Mouse (Mus musculus) forebrain, embryonic 12.5 days (tissue): Measurements from ENCODE around the gene Man1b1. TPM values are rescaled to one million over a fixed set of nuclear protein-coding genes. Genes with fewer than 3 reads are reported as not detected.

Experiments used
- ATAC-seq: fragments of 200-750 bp; cut with Nextera tagmentation; 2 replicates; pipeline ENCODE4 v1.8.0; 2017; ENCODE audit warnings: moderate TSS enrichment; ENCODE audit not compliant: low FRiP score
- H3K27ac ChIP-seq: fragments of 300-500 bp; sonication (generic); 2 replicates; pipeline ENCODE4 v1.5.1; 2016; ENCODE audit warnings: mild to moderate bottlenecking
- H3K27me3 ChIP-seq: fragments of 300-500 bp; sonication (generic); 2 replicates; pipeline ENCODE4 v1.6.1; 2016; ENCODE audit warnings: mild to moderate bottlenecking
- H3K36me3 ChIP-seq: fragments of 300-500 bp; sonication (generic); replicated peaks from 2 replicates; pipeline ENCODE4 v1.6.1; 2016; ENCODE audit warnings: mild to moderate bottlenecking
- H3K4me1 ChIP-seq: fragments of 300-500 bp; sonication (generic); 2 replicates; pipeline ENCODE4 v1.6.1; 2016
- H3K4me2 ChIP-seq: fragments of 300-500 bp; sonication (generic); 2 replicates; pipeline ENCODE4 v1.6.1; 2016; ENCODE audit warnings: mild to moderate bottlenecking, moderate library complexity
- H3K4me3 ChIP-seq: fragments of 300-500 bp; sonication (generic); replicated peaks from 2 replicates; pipeline ENCODE4 v1.5.1; 2016; ENCODE audit warnings: mild to moderate bottlenecking
- H3K9ac ChIP-seq: fragments of 300-500 bp; sonication (generic); 2 replicates; pipeline ENCODE4 v1.6.1; 2016; ENCODE audit warnings: mild to moderate bottlenecking
- H3K9me3 ChIP-seq: fragments of 300-500 bp; sonication (generic); 2 replicates; pipeline ENCODE4 v1.6.1; 2016
- WGBS: fragments of 180-500 bp; shearing (Covaris S2); methylation state at CpG from one replicate; pipeline ENCODE4 v1.1.7; 2016; 5-methylcytosine and 5-hydroxymethylcytosine counted together
- polyA plus RNA-seq: library from polyadenylated mRNA; unstranded; fragments of >200 nt; fragmentation: Nextera tagmentation; extraction: Ambion mirVana; gene quantifications from 2 replicates; pipeline ENCODE4 v1.2.1, GENCODE M21; 2016

Gene Man1b1
- polyA plus RNA-seq = 74.8 and 80.8 TPM in 2 replicates

DNA sequence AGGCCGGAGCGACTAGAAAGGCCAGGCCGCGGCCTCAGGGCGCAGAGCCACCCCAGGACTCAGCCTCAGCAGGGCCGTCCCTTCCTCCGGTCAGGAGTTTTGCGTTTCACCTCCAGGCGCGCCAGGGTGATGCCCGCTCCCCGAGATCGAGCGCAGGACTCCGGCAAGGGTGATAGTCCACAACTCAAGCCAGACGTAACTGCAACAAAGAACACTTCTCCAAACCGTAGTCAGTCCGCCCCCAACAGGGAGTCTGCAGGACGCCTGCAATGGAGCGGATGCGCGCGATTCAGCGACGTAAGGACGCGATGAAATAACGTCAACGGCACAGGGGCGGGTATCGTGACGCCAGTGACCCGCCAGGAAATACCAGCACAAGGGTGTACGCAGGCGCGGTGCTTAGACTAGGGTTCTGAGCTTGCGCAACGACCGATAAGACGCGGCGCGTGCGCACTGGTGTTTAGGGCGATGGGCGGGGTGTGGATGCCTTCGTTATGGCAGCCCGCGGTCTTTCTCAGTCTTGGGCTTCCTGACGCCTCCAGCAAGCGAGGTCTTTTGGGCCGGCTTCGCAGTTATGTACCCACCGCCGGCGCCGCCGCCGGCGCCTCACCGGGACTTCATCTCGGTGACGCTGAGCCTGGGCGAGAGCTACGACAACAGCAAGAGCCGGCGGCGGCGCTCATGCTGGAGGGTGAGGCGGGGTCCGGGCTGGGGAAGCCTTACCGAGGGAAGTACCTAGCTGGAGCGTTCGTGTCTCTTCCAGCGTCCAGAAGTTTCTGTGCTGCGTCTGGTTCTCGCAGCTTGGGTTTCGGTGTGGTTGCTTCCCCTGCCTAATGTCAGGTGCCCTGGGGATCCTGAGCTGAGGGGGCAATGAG lies at the start of gene Man1b1:
TSS of gene Man1b1 (plus strand) at position 53 of the 875 bp plus-strand sequence.
- Histone ChIP-seq H3K27me3 (no peaks in the 10 kb centered on the region), H3K4me1 (peaks cover 15% of the 10 kb centered on the region), H3K9me3 (no peaks in the 10 kb centered on the region), H3K36me3 (peaks cover 38% of the 10 kb centered on the region), H3K9ac (peak within 1 kb of the TSS; percentile 88), H3K4me2 (peak within 1 kb of the TSS; percentile 92), H3K4me3 (peak within 1 kb of the TSS; percentile 89), H3K27ac (peak within 1 kb of the TSS; percentile 79)
- WGBS = under 1% methylated on average over 78 of the region's 78 CpGs
- peak; percentile 98 for ATAC-seq

DNA sequence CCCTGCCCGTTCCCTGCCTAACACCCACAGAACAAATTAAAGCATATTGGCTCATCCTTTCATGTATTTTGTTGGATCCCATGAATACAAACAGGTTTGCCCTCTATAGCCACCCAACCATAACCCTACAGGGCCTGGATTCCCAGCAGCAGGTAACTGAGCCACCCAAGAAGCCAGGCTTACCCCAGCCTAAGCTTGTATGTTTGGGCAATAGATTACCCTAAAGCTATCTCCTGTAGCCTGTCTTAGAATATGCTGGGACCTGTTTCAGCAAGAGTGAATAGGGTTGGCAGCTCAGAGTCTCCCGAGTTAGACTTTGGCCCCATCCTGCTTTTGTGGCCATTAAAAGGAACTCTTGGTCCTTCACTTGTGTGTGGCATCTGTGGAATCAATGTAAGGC lies 46.6 kb upstream of the Man1b1 start:
- Histone ChIP-seq H3K4me1 (0 out of 2 replicates have a peak, but pooled peaks cover 8% of the 10 kb centered on the region), H3K4me3 (no peak overlapping the region), H3K9ac (no peak overlapping the region), H3K27me3 (peaks cover 40% of the 10 kb centered on the region), H3K4me2 (no peak overlapping the region), H3K9me3 (no peaks in the 10 kb centered on the region), H3K36me3 (peaks cover 59% of the 10 kb centered on the region), H3K27ac (no peak overlapping the region)
- no peak for ATAC-seq
- 92% methylated on average over 2 of the region's 2 CpGs for WGBS

DNA sequence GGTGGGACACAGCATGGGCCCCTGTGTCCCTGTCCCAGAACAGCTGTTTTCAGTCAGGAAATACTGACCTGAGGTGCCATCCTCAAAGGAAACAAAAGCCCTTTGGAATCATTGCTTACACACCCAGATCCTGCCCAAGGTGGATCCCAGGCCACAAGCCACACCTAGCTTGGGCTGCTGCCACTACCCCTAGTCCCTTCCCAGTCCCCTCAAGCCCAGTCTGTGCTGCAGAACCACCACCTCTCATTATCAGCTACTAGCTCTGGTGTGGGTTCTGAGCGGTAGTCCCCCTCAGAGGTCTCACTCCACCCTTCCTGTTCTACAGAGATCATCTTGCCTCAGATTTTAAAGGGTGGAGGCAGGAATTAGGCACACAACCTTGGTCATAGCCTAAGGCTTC lies 45.8 kb upstream of the Man1b1 start:
- Histone ChIP-seq H3K4me1 (0 out of 2 replicates have a peak, but pooled peaks cover 12% of the 10 kb centered on the region), H3K9ac (no peak overlapping the region), H3K4me3 (no peak overlapping the region), H3K4me2 (no peak overlapping the region), H3K27ac (no peak overlapping the region), H3K9me3 (no peaks in the 10 kb centered on the region), H3K36me3 (peaks cover 51% of the 10 kb centered on the region), H3K27me3 (peaks cover 48% of the 10 kb centered on the region)
- no peak for ATAC-seq
- 92% methylated on average over 1 of the region's 1 CpGs for WGBS

DNA sequence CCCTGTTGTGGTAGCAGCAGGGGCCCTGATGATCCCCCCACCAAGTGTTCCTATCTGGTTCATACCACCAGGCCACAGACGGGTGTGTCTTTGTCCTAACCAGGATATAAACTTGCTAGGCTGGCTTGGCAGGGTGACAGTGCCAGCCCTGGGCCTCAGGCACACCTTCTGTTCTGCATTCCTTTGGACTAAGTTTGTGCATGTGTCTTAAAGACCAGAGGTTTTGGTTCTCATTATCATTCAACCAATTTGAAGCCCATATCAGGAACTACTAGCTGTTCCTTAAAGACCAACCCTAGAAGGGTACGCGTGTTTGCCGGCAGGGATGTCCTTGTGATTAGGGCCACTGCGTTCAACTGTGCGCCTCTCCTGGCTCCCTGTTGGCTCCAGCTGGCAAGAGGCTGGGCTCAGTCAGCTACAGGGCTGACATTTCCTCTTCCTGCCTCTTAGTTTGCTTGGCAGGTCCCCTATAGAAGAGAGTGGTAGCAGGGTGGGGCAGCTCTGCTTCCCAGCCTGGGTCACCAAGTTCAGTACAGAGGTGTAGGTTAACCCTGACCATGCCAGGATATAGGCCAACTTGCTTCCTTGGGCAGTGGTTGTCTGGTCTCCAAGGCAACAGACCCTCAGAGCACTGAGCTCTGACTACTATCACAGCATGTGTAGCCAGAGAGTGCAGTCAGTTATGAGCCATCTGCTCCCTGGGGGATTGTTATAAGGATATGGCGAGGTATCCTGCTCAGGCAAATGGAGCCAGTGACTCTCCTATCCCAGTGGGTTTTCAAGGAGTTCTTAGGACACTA lies 45.1 kb upstream of the Man1b1 start:
- H3K27me3 ChIP-seq = peaks cover 55% of the 10 kb centered on the region
- H3K9ac ChIP-seq = no peak overlapping the region
- H3K27ac ChIP-seq = no peak overlapping the region
- H3K4me3 ChIP-seq = no peak overlapping the region
- ATAC-seq = no peak
- WGBS = 56% methylated on average over 7 of the region's 7 CpGs
- H3K4me2 ChIP-seq = no peak overlapping the region
- H3K9me3 ChIP-seq = no peaks in the 10 kb centered on the region
- H3K4me1 ChIP-seq = peaks cover 13% of the 10 kb centered on the region
- H3K36me3 ChIP-seq = peaks cover 46% of the 10 kb centered on the region

DNA sequence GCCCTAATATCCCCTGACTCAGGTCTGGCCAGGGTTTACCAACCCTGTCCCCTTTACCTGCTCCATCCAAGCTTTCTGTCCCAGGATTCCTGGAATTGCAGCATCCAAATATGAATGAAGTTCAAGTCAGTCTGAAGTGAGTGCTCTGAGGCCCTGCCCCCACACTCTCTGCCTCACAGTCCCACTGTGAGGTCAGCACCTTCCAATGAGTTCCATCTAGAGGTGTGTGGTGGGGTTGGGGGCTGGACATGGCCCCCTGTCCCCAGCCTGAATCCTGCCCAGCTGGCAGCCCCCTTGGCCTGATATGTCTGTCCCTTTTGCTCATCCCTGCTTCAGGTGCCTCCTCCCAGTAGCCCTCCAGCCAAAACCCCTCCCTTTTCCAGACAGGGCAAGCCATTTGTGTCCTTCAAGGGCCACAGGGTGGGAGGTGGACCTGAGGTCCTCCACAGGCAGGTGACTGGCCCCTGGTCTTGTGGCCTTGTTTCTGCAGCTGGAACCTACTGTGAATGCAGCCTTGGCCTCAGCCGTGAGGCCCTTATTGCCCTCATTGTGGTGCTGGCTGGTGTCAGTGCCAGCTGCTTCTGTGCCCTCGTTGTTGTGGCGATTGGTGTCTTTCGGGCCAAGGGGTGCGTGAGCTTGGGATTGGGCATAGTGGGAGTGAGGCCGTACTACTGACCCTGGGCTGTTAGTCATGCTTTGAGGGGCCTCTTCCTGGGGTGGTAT lies 44.0 kb upstream of the Man1b1 start, which contains the start of gene Tmem210:
TSS of gene Tmem210 (plus strand) at position 219 of the 723 bp plus-strand sequence.
- ATAC-seq = no peak

DNA sequence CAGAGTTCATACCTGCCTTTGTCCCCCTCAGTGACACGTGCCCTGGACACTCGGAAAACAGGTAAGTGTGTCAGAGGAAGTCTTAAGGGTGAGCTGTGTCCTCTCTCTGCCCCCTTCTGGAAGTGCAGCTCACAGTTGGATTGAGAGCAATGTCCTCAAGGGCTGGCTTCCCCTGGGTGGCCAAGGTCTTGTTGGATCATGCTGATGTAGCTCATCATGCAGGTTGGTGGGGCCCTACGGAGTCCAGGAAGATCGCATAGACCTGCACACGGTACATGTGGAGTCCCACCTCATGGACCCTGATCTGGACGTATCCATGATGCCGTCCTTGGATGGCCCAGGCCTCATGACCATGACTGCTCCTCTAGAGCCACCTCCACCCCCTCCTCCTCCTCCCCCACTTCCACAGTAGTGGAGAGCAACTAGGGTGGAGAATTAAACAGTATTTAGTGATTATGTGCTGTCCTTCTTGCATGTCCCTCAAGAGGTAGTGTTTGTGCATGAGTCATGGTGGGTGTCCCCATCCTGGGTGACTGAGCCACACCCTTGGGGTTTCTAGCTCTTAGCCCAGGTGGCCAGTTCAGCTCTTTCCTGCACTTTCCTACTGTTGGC lies 43.3 kb upstream of the Man1b1 start:
- no peak overlapping the region for H3K4me3 ChIP-seq
- H3K4me1 ChIP-seq = peaks cover 19% of the 10 kb centered on the region
- WGBS = 79% methylated on average over 7 of the region's 7 CpGs
- H3K9me3 ChIP-seq = no peaks in the 10 kb centered on the region
- ATAC-seq = no peak
- no peak overlapping the region for H3K27ac ChIP-seq
- H3K9ac ChIP-seq = no peak overlapping the region
- no peak overlapping the region for H3K4me2 ChIP-seq
- H3K36me3 ChIP-seq = peaks cover 29% of the 10 kb centered on the region
- H3K27me3 ChIP-seq = peaks cover 73% of the 10 kb centered on the region

More for the DNA sequence above, 44.0 kb upstream of the Man1b1 start, which contains the start of gene Tmem210:
- Histone ChIP-seq H3K4me3 (no peak within 1 kb of the TSS), H3K9me3 (no peaks in the 10 kb centered on the region), H3K4me2 (no peak within 1 kb of the TSS), H3K27ac (no peak within 1 kb of the TSS), H3K36me3 (peaks cover 36% of the 10 kb centered on the region), H3K9ac (no peak within 1 kb of the TSS), H3K27me3 (peaks cover 66% of the 10 kb centered on the region), H3K4me1 (peaks cover 19% of the 10 kb centered on the region)
- 86% methylated on average over 6 of the region's 6 CpGs for WGBS

DNA sequence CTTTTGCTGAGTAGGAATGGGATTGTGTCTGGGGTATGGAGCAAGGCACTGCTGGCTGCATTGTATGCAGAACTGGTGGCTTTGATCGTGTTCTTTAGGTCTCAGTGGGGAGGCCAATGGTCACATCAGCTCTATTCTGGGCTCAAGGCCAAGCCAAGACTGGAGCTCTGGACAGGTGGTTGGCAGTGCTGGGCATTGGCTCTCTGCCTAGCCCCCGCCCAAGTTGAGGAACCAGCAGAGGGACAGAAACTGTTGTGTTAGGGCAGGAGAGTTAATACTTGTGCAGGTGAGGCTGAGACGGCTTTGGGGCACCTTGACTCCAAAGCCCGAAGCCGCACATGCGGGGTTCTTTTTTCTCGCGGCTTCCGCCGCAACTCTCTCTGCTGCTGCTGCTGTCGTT lies 42.5 kb upstream of the Man1b1 start, which contains the start of gene Lrrc26:
TSS of gene Lrrc26 (plus strand) at position 265 of the 400 bp plus-strand sequence.
- H3K4me1 ChIP-seq = peaks cover 19% of the 10 kb centered on the region
- peaks cover 21% of the 10 kb centered on the region for H3K36me3 ChIP-seq
- no peaks in the 10 kb centered on the region for H3K9me3 ChIP-seq
- ATAC-seq = no peak
- H3K27me3 ChIP-seq = peaks cover 81% of the 10 kb centered on the region
- H3K27ac ChIP-seq = no peak within 1 kb of the TSS
- 8% methylated on average over 11 of the region's 11 CpGs for WGBS
- H3K4me2 ChIP-seq = peak within 1 kb of the TSS; percentile 25
- no peak within 1 kb of the TSS for H3K9ac ChIP-seq
- peak within 1 kb of the TSS; percentile 30 for H3K4me3 ChIP-seq

DNA sequence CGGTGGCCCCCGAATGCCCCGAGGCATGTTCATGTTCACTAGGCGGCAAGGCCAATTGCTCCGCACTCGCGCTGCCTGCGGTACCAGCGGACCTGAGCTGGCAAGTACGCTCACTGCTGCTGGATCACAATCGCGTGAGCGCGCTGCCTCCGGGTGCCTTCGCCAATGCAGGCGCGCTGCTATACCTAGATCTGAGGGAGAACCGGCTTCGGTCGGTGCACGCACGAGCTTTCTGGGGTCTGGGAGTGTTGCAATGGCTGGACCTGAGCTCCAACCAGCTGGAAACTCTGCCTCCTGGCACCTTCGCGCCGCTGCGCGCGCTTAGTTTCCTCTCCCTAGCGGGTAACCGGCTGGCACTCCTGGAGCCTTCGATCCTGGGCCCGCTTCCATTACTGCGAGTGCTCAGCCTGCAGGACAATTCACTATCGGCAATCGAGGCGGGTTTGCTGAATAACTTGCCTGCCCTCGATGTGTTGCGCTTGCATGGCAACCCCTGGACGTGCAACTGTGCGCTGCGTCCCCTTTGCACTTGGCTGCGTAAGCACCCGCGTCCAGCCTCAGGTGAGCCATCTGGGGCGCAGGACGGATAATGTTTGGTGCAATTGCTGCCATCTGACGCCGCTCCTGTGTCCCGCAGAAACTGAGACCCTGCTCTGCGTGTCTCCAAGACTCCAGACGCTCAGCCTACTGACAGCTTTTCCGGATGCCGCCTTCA lies 41.9 kb upstream of the Man1b1 start:
- no peak for ATAC-seq
- peak overlapping the region; percentile 25 for H3K4me2 ChIP-seq
- peaks cover 15% of the 10 kb centered on the region for H3K36me3 ChIP-seq
- H3K9ac ChIP-seq = no peak overlapping the region
- H3K27ac ChIP-seq = no peak overlapping the region
- peaks cover 19% of the 10 kb centered on the region for H3K4me1 ChIP-seq
- H3K27me3 ChIP-seq = peaks cover 87% of the 10 kb centered on the region
- 3% methylated on average over 54 of the region's 54 CpGs for WGBS
- H3K4me3 ChIP-seq = peak overlapping the region; percentile 30
- no peaks in the 10 kb centered on the region for H3K9me3 ChIP-seq

DNA sequence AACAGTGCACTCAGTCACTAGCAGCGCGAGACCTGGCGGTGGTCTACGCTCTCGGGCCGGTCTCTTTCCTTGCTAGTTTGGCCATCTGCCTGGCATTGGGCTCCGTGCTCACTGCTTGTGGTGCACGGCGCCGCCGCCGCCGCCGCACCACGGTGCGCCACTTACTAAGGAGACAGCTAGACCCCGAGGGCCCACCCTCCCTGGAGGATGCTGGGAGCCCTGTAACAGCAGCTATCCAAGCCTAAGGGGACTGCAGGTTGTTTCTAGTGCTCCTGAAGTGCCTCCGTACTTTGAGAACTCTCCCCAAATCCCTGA lies 41.4 kb upstream of the Man1b1 start:
- Histone ChIP-seq H3K4me1 (peaks cover 19% of the 10 kb centered on the region), H3K4me3 (peak overlapping the region; percentile 30), H3K9me3 (no peaks in the 10 kb centered on the region), H3K27me3 (peaks cover 92% of the 10 kb centered on the region), H3K36me3 (peaks cover 10% of the 10 kb centered on the region), H3K9ac (no peak overlapping the region), H3K4me2 (peak overlapping the region; percentile 25), H3K27ac (no peak overlapping the region)
- ATAC-seq = no peak
- WGBS = 0% methylated on average over 18 of the region's 18 CpGs

DNA sequence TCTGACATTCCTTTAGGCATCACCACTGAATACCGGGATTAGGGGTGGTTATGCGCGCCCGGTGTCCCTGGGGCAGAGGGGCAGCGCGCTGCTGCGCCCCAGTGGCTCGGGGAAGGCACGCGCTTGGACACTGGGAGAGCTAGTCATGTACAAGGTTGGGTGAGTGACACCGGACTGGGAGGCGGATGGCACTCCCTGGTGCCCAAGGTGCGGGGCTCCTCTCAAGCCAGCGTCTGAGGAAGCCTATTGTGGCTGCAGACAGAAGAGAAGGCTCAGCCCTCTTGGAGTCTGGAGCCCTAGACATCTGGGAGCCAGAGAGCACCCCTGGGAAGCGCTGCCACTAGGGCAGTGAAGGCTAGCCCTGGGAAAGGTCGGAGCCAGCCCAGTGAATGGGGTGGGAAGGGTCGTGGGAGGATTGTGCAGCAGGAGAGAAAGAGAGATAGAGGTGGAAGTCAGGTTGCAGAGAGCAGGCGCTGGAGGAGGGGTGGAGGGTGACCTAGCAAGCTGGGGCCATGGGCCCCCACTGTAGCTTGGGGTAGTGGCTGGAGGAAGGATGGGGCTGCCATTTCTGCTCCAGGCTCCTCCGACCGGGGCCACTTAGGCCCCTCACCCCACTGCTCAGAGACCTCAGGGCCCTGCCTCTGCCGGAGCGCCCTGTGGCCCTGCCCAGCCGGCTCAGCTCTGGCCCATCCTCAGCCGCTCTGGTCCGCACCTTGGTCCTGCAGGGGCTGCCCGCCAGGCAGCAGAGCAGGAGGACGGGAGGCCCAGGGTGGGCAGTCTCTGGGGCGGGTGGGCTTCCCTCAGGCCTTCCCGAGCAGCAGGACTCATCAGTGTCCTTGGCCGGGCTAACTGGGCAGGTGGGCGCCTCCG lies 40.7 kb upstream of the Man1b1 start:
- Histone ChIP-seq H3K9me3 (no peaks in the 10 kb centered on the region), H3K9ac (peak overlapping the region; percentile 25; the same call in 1 of the 2 replicates), H3K27ac (no peak overlapping the region), H3K27me3 (peaks cover 95% of the 10 kb centered on the region), H3K4me3 (peak overlapping the region; percentile 30), H3K4me2 (peak overlapping the region; percentile 46), H3K4me1 (peaks cover 19% of the 10 kb centered on the region), H3K36me3 (peaks cover 4% of the 10 kb centered on the region; the same call in 1 of the 2 replicates)
- ATAC-seq = 0 out of 2 replicates have a peak, but pooled peaks have one; percentile 7
- WGBS = 6% methylated on average over 30 of the region's 32 CpGs
